Mouse (Mus musculus): ENCODE data around the gene Olfr1444. TPM values are rescaled to one million over a fixed set of nuclear protein-coding genes. Genes with fewer than 3 reads are reported as not detected.

Gene Olfr1444
- total and polyA plus RNA-seq, 3 experiments: not detected

Other genes starting within 250 kb of the Olfr1444 start
- not detected in 2 replicates for gene Glyat, start 224.0 kb upstream of the Olfr1444 start, total RNA-seq (2012; rRNA removed)
- gene Glyat, start 224.0 kb upstream of the Olfr1444 start, total RNA-seq (2014; rRNA removed): not detected in 2 replicates
- not detected in 2 replicates for gene Glyat, start 224.0 kb upstream of the Olfr1444 start, polyA plus RNA-seq (2012; ENCODE audit: insufficient read length, low read depth)
- gene Olfr1442, start 186.8 kb upstream of the Olfr1444 start, total RNA-seq (2012; rRNA removed): not detected in 2 replicates
- gene Olfr1442, start 186.8 kb upstream of the Olfr1444 start, total RNA-seq (2014; rRNA removed): not detected in 2 replicates
- gene Olfr1442, start 186.8 kb upstream of the Olfr1444 start, polyA plus RNA-seq (2012; ENCODE audit: insufficient read length, low read depth): not detected in 2 replicates
- gene Olfr1443, start 179.2 kb upstream of the Olfr1444 start, total RNA-seq (2012; rRNA removed): not detected in 2 replicates
- not detected in 2 replicates for gene Olfr1443, start 179.2 kb upstream of the Olfr1444 start, total RNA-seq (2014; rRNA removed)
- not detected in 2 replicates for gene Olfr1443, start 179.2 kb upstream of the Olfr1444 start, polyA plus RNA-seq (2012; ENCODE audit: insufficient read length, low read depth)
- gene Keg1, start 161.5 kb upstream of the Olfr1444 start, total RNA-seq (2012; rRNA removed): not detected in 2 replicates
- gene Keg1, start 161.5 kb upstream of the Olfr1444 start, total RNA-seq (2014; rRNA removed): not detected in 2 replicates
- not detected in 2 replicates for gene Keg1, start 161.5 kb upstream of the Olfr1444 start, polyA plus RNA-seq (2012; ENCODE audit: insufficient read length, low read depth)
- gene Cntf, start 91.7 kb upstream of the Olfr1444 start, total RNA-seq (2012; rRNA removed): 1.6 and 1.7 TPM in 2 replicates
- gene Cntf, start 91.7 kb upstream of the Olfr1444 start, total RNA-seq (2014; rRNA removed): 2.2 and 2.4 TPM in 2 replicates
- 2.4 and 3.6 TPM in 2 replicates for gene Cntf, start 91.7 kb upstream of the Olfr1444 start, polyA plus RNA-seq (2012; ENCODE audit: insufficient read length, low read depth)
- 19.3 and 25.5 TPM in 2 replicates for gene Zfp91, start 61.2 kb upstream of the Olfr1444 start, total RNA-seq (2012; rRNA removed)
- 44.8 and 49.2 TPM in 2 replicates for gene Zfp91, start 61.2 kb upstream of the Olfr1444 start, total RNA-seq (2014; rRNA removed)
- gene Zfp91, start 61.2 kb upstream of the Olfr1444 start, polyA plus RNA-seq (2012; ENCODE audit: insufficient read length, low read depth): 44.7 and 46.4 TPM in 2 replicates
- gene Lpxn, start 61.1 kb upstream of the Olfr1444 start, total RNA-seq (2012; rRNA removed): 39.2 and 43.0 TPM in 2 replicates
- 140 and 149 TPM in 2 replicates for gene Lpxn, start 61.1 kb upstream of the Olfr1444 start, total RNA-seq (2014; rRNA removed)
- 61.6 and 66.4 TPM in 2 replicates for gene Lpxn, start 61.1 kb upstream of the Olfr1444 start, polyA plus RNA-seq (2012; ENCODE audit: insufficient read length, low read depth)
- not detected in 2 replicates for gene Gm5244, start 10.6 kb upstream of the Olfr1444 start, total RNA-seq (2012; rRNA removed)
- gene Gm5244, start 10.6 kb upstream of the Olfr1444 start, total RNA-seq (2014; rRNA removed): not detected in 2 replicates
- not detected in 2 replicates for gene Gm5244, start 10.6 kb upstream of the Olfr1444 start, polyA plus RNA-seq (2012; ENCODE audit: insufficient read length, low read depth)
- not detected in 2 replicates for gene Olfr1445, start 26.6 kb downstream of the Olfr1444 start, total RNA-seq (2012; rRNA removed)
- not detected in 2 replicates for gene Olfr1445, start 26.6 kb downstream of the Olfr1444 start, total RNA-seq (2014; rRNA removed)
- gene Olfr1445, start 26.6 kb downstream of the Olfr1444 start, polyA plus RNA-seq (2012; ENCODE audit: insufficient read length, low read depth): not detected in 2 replicates
- not detected in 2 replicates for gene Olfr1446, start 36.2 kb downstream of the Olfr1444 start, total RNA-seq (2012; rRNA removed)
- gene Olfr1446, start 36.2 kb downstream of the Olfr1444 start, total RNA-seq (2014; rRNA removed): not detected in 2 replicates
- not detected in 2 replicates for gene Olfr1446, start 36.2 kb downstream of the Olfr1444 start, polyA plus RNA-seq (2012; ENCODE audit: insufficient read length, low read depth)
- gene Olfr1447, start 46.5 kb downstream of the Olfr1444 start, total RNA-seq (2012; rRNA removed): not detected in 2 replicates
- not detected in 2 replicates for gene Olfr1447, start 46.5 kb downstream of the Olfr1444 start, total RNA-seq (2014; rRNA removed)
- not detected in 2 replicates for gene Olfr1447, start 46.5 kb downstream of the Olfr1444 start, polyA plus RNA-seq (2012; ENCODE audit: insufficient read length, low read depth)
- gene Olfr1448, start 67.1 kb downstream of the Olfr1444 start, total RNA-seq (2012; rRNA removed): not detected in 2 replicates
- gene Olfr1448, start 67.1 kb downstream of the Olfr1444 start, total RNA-seq (2014; rRNA removed): not detected in 2 replicates
- gene Olfr1448, start 67.1 kb downstream of the Olfr1444 start, polyA plus RNA-seq (2012; ENCODE audit: insufficient read length, low read depth): not detected in 2 replicates
- not detected in 2 replicates for gene Olfr1449, start 73.6 kb downstream of the Olfr1444 start, total RNA-seq (2012; rRNA removed)
- not detected in 2 replicates for gene Olfr1449, start 73.6 kb downstream of the Olfr1444 start, total RNA-seq (2014; rRNA removed)
- gene Olfr1449, start 73.6 kb downstream of the Olfr1444 start, polyA plus RNA-seq (2012; ENCODE audit: insufficient read length, low read depth): not detected in 2 replicates
- not detected in 2 replicates for gene Olfr1450, start 93.0 kb downstream of the Olfr1444 start, total RNA-seq (2012; rRNA removed)
- not detected in 2 replicates for gene Olfr1450, start 93.0 kb downstream of the Olfr1444 start, total RNA-seq (2014; rRNA removed)
- gene Olfr1450, start 93.0 kb downstream of the Olfr1444 start, polyA plus RNA-seq (2012; ENCODE audit: insufficient read length, low read depth): not detected in 2 replicates
- gene Olfr1451, start 137.7 kb downstream of the Olfr1444 start, total RNA-seq (2012; rRNA removed): not detected in 2 replicates
- not detected in 2 replicates for gene Olfr1451, start 137.7 kb downstream of the Olfr1444 start, total RNA-seq (2014; rRNA removed)
- not detected in 2 replicates for gene Olfr1451, start 137.7 kb downstream of the Olfr1444 start, polyA plus RNA-seq (2012; ENCODE audit: insufficient read length, low read depth)
- not detected in 2 replicates for gene Olfr1453, start 171.0 kb downstream of the Olfr1444 start, total RNA-seq (2012; rRNA removed)
- not detected in 2 replicates for gene Olfr1453, start 171.0 kb downstream of the Olfr1444 start, total RNA-seq (2014; rRNA removed)
- gene Olfr1453, start 171.0 kb downstream of the Olfr1444 start, polyA plus RNA-seq (2012; ENCODE audit: insufficient read length, low read depth): not detected in 2 replicates
- gene Olfr1454, start 203.3 kb downstream of the Olfr1444 start, total RNA-seq (2012; rRNA removed): not detected in 2 replicates
- not detected in 2 replicates for gene Olfr1454, start 203.3 kb downstream of the Olfr1444 start, total RNA-seq (2014; rRNA removed)
- gene Olfr1454, start 203.3 kb downstream of the Olfr1444 start, polyA plus RNA-seq (2012; ENCODE audit: insufficient read length, low read depth): not detected in 2 replicates
- not detected in 2 replicates for gene Olfr1457, start 240.6 kb downstream of the Olfr1444 start, total RNA-seq (2012; rRNA removed)
- gene Olfr1457, start 240.6 kb downstream of the Olfr1444 start, total RNA-seq (2014; rRNA removed): not detected in 2 replicates
- not detected in 2 replicates for gene Olfr1457, start 240.6 kb downstream of the Olfr1444 start, polyA plus RNA-seq (2012; ENCODE audit: insufficient read length, low read depth)
- gene Olfr1458, start 249.5 kb downstream of the Olfr1444 start, total RNA-seq (2012; rRNA removed): not detected in 2 replicates
- not detected in 2 replicates for gene Olfr1458, start 249.5 kb downstream of the Olfr1444 start, total RNA-seq (2014; rRNA removed)
- gene Olfr1458, start 249.5 kb downstream of the Olfr1444 start, polyA plus RNA-seq (2012; ENCODE audit: insufficient read length, low read depth): not detected in 2 replicates